Mouse (Mus musculus) layer of hippocampus, postnatal 10 days (tissue): ENCODE results near the gene Glb1l2. TPM values are rescaled to one million over a fixed set of nuclear protein-coding genes. Genes with fewer than 3 reads are reported as not detected.

Source experiments
- DNase-seq, 2 experiments: peaks; one replicate each; pipeline ENCODE4 v3.0.0; 2021; ENCODE audit warnings: low spot score in 2 of 2
- total RNA-seq, 2 experiments: library from RNA; stranded (reverse); gene quantifications; 2 replicates each; pipeline ENCODE4 v1.2.3; 2021

Gene Glb1l2
- total RNA-seq, 2 experiments from 2014 or later, result 1.0 to 1.3 TPM

GRCm38 (mm10) chr9:26733206-26733891 lies 72.9 kb downstream of the Glb1l2 start, which contains the start of gene B3gat1:
Gene B3gat1, plus strand, starts transcription at chr9:26733728.
- DNase-seq, result peak; percentile 73 to 82

- DNase-seq, result no peak
Observed at GRCm38 (mm10) chr9:26728556-26728955, 77.7 kb downstream of the Glb1l2 start.

GRCm38 (mm10) chr9:26727445-26727844 lies 78.8 kb downstream of the Glb1l2 start:
- no peak for DNase-seq

GRCm38 (mm10) chr9:26725709-26726108 lies 80.6 kb downstream of the Glb1l2 start:
- no peak for DNase-seq

GRCm38 (mm10) chr9:26721771-26722170 lies 84.5 kb downstream of the Glb1l2 start:
- no peak for DNase-seq

GRCm38 (mm10) chr9:26718388-26718787 lies 87.9 kb downstream of the Glb1l2 start:
- DNase-seq, result no peak

Other genes with a start within 250 kb of the Glb1l2 start
- 100 to 1,000 TPM; 256 to 266 TPM for gene B3gat1, start 72.7 kb downstream of the Glb1l2 start, total RNA-seq
- gene Glb1l3, start 54.4 kb upstream of the Glb1l2 start, total RNA-seq, result not detected
- under 1 TPM; 0.20 to 0.23 TPM for gene Gm1110, start 116.6 kb upstream of the Glb1l2 start, total RNA-seq
- gene Acad8, start 193.1 kb upstream of the Glb1l2 start, total RNA-seq, result 10 to 100 TPM; 30.6 to 33.3 TPM
- 10 to 100 TPM; 85.2 to 87.8 TPM for gene Thyn1, start 193.2 kb upstream of the Glb1l2 start, total RNA-seq
- 100 to 1,000 TPM; 120 to 122 TPM for gene Vps26b, start 223.6 kb upstream of the Glb1l2 start, total RNA-seq
- 10 to 100 TPM; 17.4 to 20.2 TPM for gene Ncapd3, start 223.7 kb upstream of the Glb1l2 start, total RNA-seq